ENCODE assay signal across 29 mouse cellular contexts in the genomic region with DNA sequence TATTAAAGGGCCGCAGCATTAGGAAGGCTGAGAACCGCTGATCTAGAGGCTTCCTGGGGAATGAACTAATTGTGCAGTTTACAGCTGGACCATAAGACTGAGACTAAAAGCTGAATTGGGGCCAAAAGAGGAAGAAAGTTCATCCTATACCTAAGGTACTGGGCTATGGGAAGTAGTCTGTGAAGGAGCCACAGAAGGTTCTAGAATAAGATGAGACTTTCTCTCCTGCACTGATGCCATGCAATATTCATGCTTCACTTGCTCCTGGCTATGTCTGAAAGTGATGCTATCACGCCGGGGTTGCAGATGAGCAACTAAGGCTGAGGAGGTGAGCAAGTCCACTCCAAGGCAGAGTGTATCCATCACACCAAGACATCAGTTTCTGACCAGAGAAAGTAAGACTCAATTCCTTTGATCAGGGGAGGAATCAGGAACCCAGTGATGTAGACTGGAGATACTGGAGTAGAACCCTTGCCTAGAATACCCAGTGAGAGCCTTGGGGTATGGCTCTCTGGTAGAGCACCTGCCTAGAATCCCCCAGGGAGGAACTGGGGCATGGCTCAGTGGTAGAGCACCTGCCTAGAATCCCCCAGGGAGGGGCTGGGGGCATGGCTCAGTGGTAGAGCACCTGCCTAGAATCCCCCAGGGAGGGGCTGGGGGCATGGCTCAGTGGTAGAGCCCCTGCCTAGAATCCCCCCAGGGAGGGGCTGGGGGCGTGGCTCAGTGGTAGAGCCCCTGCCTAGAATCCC. TPM values are rescaled to one million over a fixed set of nuclear protein-coding genes. Genes with fewer than 3 reads are reported as not detected.
DNase-seq lines count a peak whose midpoint lies in the region; ATAC-seq and TF ChIP-seq lines count a peak whose summit lies in the region.
"Had no signal": no experiment of that assay in that cellular context is flagged by ENCODE, and none has a peak within 500 bp of the region (broad histone marks: within the 10 kb centered on the region; RNA-seq: fewer than 3 reads in every experiment).

No protein-coding gene starts in this region.

- H3K9ac ChIP-seq in liver, postnatal 0 days (replicated peaks) = no peak overlapping the region
- H3K9ac ChIP-seq in liver, embryonic 11.5 days (ENCODE audit: low read depth, low read length) = no peak overlapping the region
- H3K9ac ChIP-seq in CH12.LX (ENCODE audit: insufficient read depth, low read depth) = no peak overlapping the region
- H3K9ac ChIP-seq in hindbrain, embryonic 11.5 days (ENCODE audit: low read depth, low read length) = no peak overlapping the region
- H3K9ac ChIP-seq: embryonic facial prominence, embryonic 13.5 days; embryonic facial prominence, embryonic 15.5 days; forebrain, embryonic 12.5 days had no signal

- H3K4me3 ChIP-seq in liver, postnatal 0 days (ENCODE audit: low read depth, low read length) = no peak overlapping the region
- no peak overlapping the region for H3K4me3 ChIP-seq in liver, embryonic 11.5 days (ENCODE audit: low read depth, low read length)
- no peak overlapping the region for H3K4me3 ChIP-seq in CH12.LX (replicated peaks in 1 of 3; ENCODE audit: low read depth in 2 of 3, low read length in 2 of 3, poor library complexity in 1 of 3)
- no peak overlapping the region for H3K4me3 ChIP-seq in hindbrain, embryonic 11.5 days (ENCODE audit: low read depth, low read length)
- no peak overlapping the region for H3K4me3 ChIP-seq in embryonic facial prominence, embryonic 10.5 days
- H3K4me3 ChIP-seq: embryonic facial prominence, embryonic 13.5 days; embryonic facial prominence, embryonic 15.5 days; erythroblast, embryonic 14.5 days; forebrain, embryonic 10.5 days; forebrain, embryonic 12.5 days had no signal

- in situ Hi-C loops in CH12.LX (cut with MboI; ENCODE audit: low pct_ligation_motif_present, low pct_unique_long_range_greater_than_20kb, low sequenced_read_pairs) = no loop called here

- dilution Hi-C loops in CH12.LX (cut with MboI; ENCODE audit: extremely low pct_ligation_motif_present, extremely low pct_unique_long_range_greater_than_20kb, low sequenced_read_pairs) = no loop called here

- no peak for TF ChIP-seq EP300 in liver, postnatal 0 days (IDR thresholded peaks at IDR 0.05; ENCODE audit: low read depth)
- TF ChIP-seq EP300 in CH12.LX (IDR thresholded peaks at IDR 0.05; ENCODE audit: low read length) = peak; percentile 26; the same call in 1 of the 2 replicates

- peaks cover 3% of the 10 kb centered on the region; the same call in 1 of the 2 replicates for H3K4me1 ChIP-seq in liver, postnatal 0 days (ENCODE audit: insufficient read depth)
- H3K4me1 ChIP-seq in liver, embryonic 11.5 days (replicated peaks; ENCODE audit: control insufficient read depth, insufficient read depth, low read length) = peaks cover 5% of the 10 kb centered on the region; the same call in 1 of the 2 replicates
- H3K4me1 ChIP-seq in CH12.LX (ENCODE audit: control insufficient read depth in 1 of 2, insufficient read depth in 2 of 2) = peaks cover 3 to 37% of the 10 kb centered on the region in 2 experiments
- H3K4me1 ChIP-seq in hindbrain, embryonic 11.5 days (replicated peaks; ENCODE audit: control insufficient read depth, insufficient read depth, low read length) = no peaks in the 10 kb centered on the region
- peaks cover 19% of the 10 kb centered on the region for H3K4me1 ChIP-seq in embryonic facial prominence, embryonic 10.5 days
- H3K4me1 ChIP-seq: forebrain, embryonic 12.5 days had no signal

- H3K4me2 ChIP-seq in liver, postnatal 0 days (ENCODE audit: low read depth, low read length) = no peak overlapping the region
- H3K4me2 ChIP-seq in liver, embryonic 11.5 days = no peak overlapping the region
- no peak overlapping the region for H3K4me2 ChIP-seq in CH12.LX (ENCODE audit: insufficient read depth, low read depth, poor library complexity, severe bottlenecking)
- no peak overlapping the region for H3K4me2 ChIP-seq in hindbrain, embryonic 11.5 days (replicated peaks; ENCODE audit: low read depth, low read length)
- H3K4me2 ChIP-seq: embryonic facial prominence, embryonic 13.5 days; embryonic facial prominence, embryonic 15.5 days; forebrain, embryonic 12.5 days had no signal

- ATAC-seq in liver, postnatal 0 days = peak; percentile 25; the same call in 1 of the 2 replicates
- no peak for ATAC-seq in liver, embryonic 11.5 days (replicated peaks; ENCODE audit: low FRiP score)
- no peak for ATAC-seq in hindbrain, embryonic 11.5 days (ENCODE audit: low FRiP score)
- ATAC-seq: activated CD4-positive, CD25-positive, alpha-beta regulatory T cell, adult 4 months; CD4-positive, CD25-positive, alpha-beta regulatory T cell, adult 4 months; forebrain, embryonic 14.5 days; forebrain, embryonic 16.5 days had no signal

- H3K27me3 ChIP-seq in liver, postnatal 0 days (ENCODE audit: insufficient read depth, low read length) = no peaks in the 10 kb centered on the region
- H3K27me3 ChIP-seq in liver, embryonic 11.5 days (replicated peaks; ENCODE audit: control insufficient read depth, insufficient read depth, low read length) = no peaks in the 10 kb centered on the region
- H3K27me3 ChIP-seq in CH12.LX (replicated peaks) = peaks cover 74% of the 10 kb centered on the region
- H3K27me3 ChIP-seq in hindbrain, embryonic 11.5 days (ENCODE audit: control insufficient read depth, insufficient read depth, low read length) = no peaks in the 10 kb centered on the region
- H3K27me3 ChIP-seq in embryonic facial prominence, embryonic 10.5 days (replicated peaks; ENCODE audit: low read depth, poor library complexity, severe bottlenecking) = 0 out of 2 replicates have a peak, but pooled peaks cover 9% of the 10 kb centered on the region
- H3K27me3 ChIP-seq: forebrain, embryonic 12.5 days had no signal

- H3K36me3 ChIP-seq in liver, postnatal 0 days (replicated peaks; ENCODE audit: insufficient read depth, low read length) = no peaks in the 10 kb centered on the region
- H3K36me3 ChIP-seq in liver, embryonic 11.5 days (ENCODE audit: control insufficient read depth, insufficient read depth, low read length) = no peaks in the 10 kb centered on the region
- H3K36me3 ChIP-seq in CH12.LX (replicated peaks in 1 of 2; ENCODE audit: control insufficient read depth in 1 of 2, insufficient read depth in 1 of 2, low read length in 1 of 2) = no peaks in the 10 kb centered on the region
- no peaks in the 10 kb centered on the region for H3K36me3 ChIP-seq in hindbrain, embryonic 11.5 days (ENCODE audit: control insufficient read depth, insufficient read depth, low read length)
- H3K36me3 ChIP-seq in embryonic facial prominence, embryonic 10.5 days (replicated peaks) = no peaks in the 10 kb centered on the region
- H3K36me3 ChIP-seq: embryonic facial prominence, embryonic 13.5 days; embryonic facial prominence, embryonic 15.5 days; forebrain, embryonic 10.5 days; forebrain, embryonic 12.5 days had no signal

- DNase-seq in liver, postnatal 0 days = no peak
- no peak for DNase-seq in liver, embryonic 11.5 days (ENCODE audit: low spot score)
- DNase-seq in A20 (ENCODE audit: low read depth, low spot score) (peak; percentile 90), CH12.LX (ENCODE audit: extremely low read depth) (peak; percentile 47), adipocyte (ENCODE audit: low spot score) (no peak)
- DNase-seq in spleen, postnatal 36 days (ENCODE audit: low spot score in 2 of 2) = peak; percentile 81 to 82
- no peak for DNase-seq in hindbrain, embryonic 11.5 days (ENCODE audit: low spot score)
- no peak for DNase-seq in embryonic facial prominence, embryonic 10.5 days (ENCODE audit: low spot score)
- DNase-seq: adrenal gland, adult 2 months; adrenal gland, postnatal 10 days; adrenal gland, postnatal 25 days; cerebellum, adult 11-12 months; cerebellum, adult 2 months; cerebellum, adult 9-10 months; cerebellum, postnatal 10 days; cerebellum, postnatal 25 days had no signal

- WGBS in liver, postnatal 0 days (ENCODE audit: insufficient replicate concordance) = 50% methylated on average over 5 of the region's 5 CpGs
- WGBS in liver, embryonic 11.5 days = 75% methylated on average over 5 of the region's 5 CpGs
- WGBS in hindbrain, embryonic 11.5 days = 87% methylated on average over 5 of the region's 5 CpGs
- WGBS in embryonic facial prominence, embryonic 10.5 days = 87% methylated on average over 5 of the region's 5 CpGs

- TF ChIP-seq RAD21 in CH12.LX (IDR thresholded peaks at IDR 0.05; ENCODE audit: low read depth, low read length) = no peak

- H3K9me3 ChIP-seq in liver, postnatal 0 days (ENCODE audit: low read length) = no peaks in the 10 kb centered on the region
- H3K9me3 ChIP-seq in liver, embryonic 11.5 days (ENCODE audit: control insufficient read depth, low read length) = no peaks in the 10 kb centered on the region
- H3K9me3 ChIP-seq in CH12.LX (replicated peaks; ENCODE audit: low read length) = no peaks in the 10 kb centered on the region
- H3K9me3 ChIP-seq in hindbrain, embryonic 11.5 days (ENCODE audit: control insufficient read depth, low read length) = no peaks in the 10 kb centered on the region
- no peaks in the 10 kb centered on the region for H3K9me3 ChIP-seq in embryonic facial prominence, embryonic 10.5 days
- H3K9me3 ChIP-seq: embryonic facial prominence, embryonic 13.5 days; embryonic facial prominence, embryonic 15.5 days; forebrain, embryonic 10.5 days; forebrain, embryonic 12.5 days had no signal

- 0 out of 2 replicates have a peak overlapping the region, but pooled peaks have one; percentile 19 for H3K27ac ChIP-seq in liver, postnatal 0 days (ENCODE audit: low read depth)
- H3K27ac ChIP-seq in liver, embryonic 11.5 days (ENCODE audit: low read depth, low read length) = no peak overlapping the region
- no peak overlapping the region for H3K27ac ChIP-seq in CH12.LX (ENCODE audit: insufficient read depth, low read depth)
- H3K27ac ChIP-seq in hindbrain, embryonic 11.5 days (ENCODE audit: low read depth, low read length) = no peak overlapping the region
- no peak overlapping the region for H3K27ac ChIP-seq in embryonic facial prominence, embryonic 10.5 days (replicated peaks)
- H3K27ac ChIP-seq: embryonic facial prominence, embryonic 13.5 days; embryonic facial prominence, embryonic 15.5 days; forebrain, embryonic 10.5 days; forebrain, embryonic 12.5 days had no signal

- no peak for TF ChIP-seq POLR2A in CH12.LX (IDR thresholded peaks at IDR 0.05; ENCODE audit: low read depth, low read length)

- TF ChIP-seq CTCF in liver, postnatal 0 days (IDR thresholded peaks at IDR 0.05; ENCODE audit: low read depth) = no peak
- no peak for TF ChIP-seq CTCF in CH12.LX (conservative IDR thresholded peaks at IDR 0.05 in 1 of 2, IDR thresholded peaks at IDR 0.05 in 1 of 2; ENCODE audit: low read depth in 2 of 2, low read length in 2 of 2)

- no peaks in the 10 kb centered on the region for H3K79me2 ChIP-seq in CH12.LX (replicated peaks; ENCODE audit: control insufficient read depth, extremely low read depth, insufficient read depth, poor library complexity, severe bottlenecking)

RNA-seq across cellular contexts. Expression of a gene that starts 51.9 kb away (rescaled TPM):
- not detected in 2 replicates for polyA plus RNA-seq in liver, postnatal 0 days (2015; fragmentation: Nextera tagmentation; extraction: Ambion mirVana)
- not detected in 2 replicates for polyA plus RNA-seq in liver, embryonic 11.5 days (2014; fragmentation: Nextera tagmentation; extraction: Ambion mirVana)
- total RNA-seq in CH12.LX (2012; rRNA removed) = not detected in 2 replicates
- not detected in 2 replicates for total RNA-seq in CH12.LX (2014; rRNA removed)
- polyA plus RNA-seq in CH12.LX (2012; ENCODE audit: insufficient read length, low read depth) = not detected in 2 replicates
- not detected in 2 replicates for polyA plus RNA-seq in hindbrain, embryonic 11.5 days (2014; fragmentation: Nextera tagmentation; extraction: Ambion mirVana)
- polyA plus RNA-seq in embryonic facial prominence, embryonic 10.5 days (2016; fragmentation: Nextera tagmentation; extraction: Ambion mirVana) = not detected in 2 replicates
- total RNA-seq: adrenal gland, adult 2 months; adrenal gland, postnatal 10 days; adrenal gland, postnatal 25 days; ES-E14 had no signal
- polyA plus RNA-seq: adrenal gland, adult 2 months; cerebellum, adult 2 months; cortical plate, adult 2 months; embryonic facial prominence, embryonic 11.5 days; embryonic facial prominence, embryonic 13.5 days; embryonic facial prominence, embryonic 15.5 days; erythroblast, embryonic 14.5 days; forebrain, embryonic 10.5 days; forebrain, embryonic 12.5 days; forebrain, embryonic 14.5 days; forebrain, embryonic 16.5 days; frontal cortex, adult 2 months had no signal

Comparison
In these comparisons a context has a peak if more than half of its experiments do, and no peak if none do; other contexts are left out.
1. DNase-seq: peak in A20 (single experiment), CH12.LX (single experiment) and spleen, postnatal 36 days (2 of 2); none in liver, postnatal 0 days (single experiment), liver, embryonic 11.5 days (single experiment), hindbrain, embryonic 11.5 days (single experiment), embryonic facial prominence, embryonic 10.5 days (single experiment) and adipocyte (single experiment).